Mouse (Mus musculus) cortical plate, adult 2 months (tissue): ENCODE results near the gene Hebp2.

Experiments
- CTCF ChIP-seq: fragments of 200-500 bp; IDR thresholded peaks from 2 replicates; pipeline ENCODE4 v1.5.1; 2011; ENCODE audit warnings: mild to moderate bottlenecking, control low read depth, low read length; ENCODE audit not compliant: insufficient read depth; ENCODE audit errors: extremely low read depth
- POLR2A ChIP-seq: fragments of 200-500 bp; IDR thresholded peaks from 2 replicates; pipeline ENCODE4 v1.6.1; 2011; ENCODE audit warnings: mild to moderate bottlenecking, low read length, control low read depth; ENCODE audit not compliant: insufficient read depth; ENCODE audit errors: extremely low read depth

- no peak for TF ChIP-seq CTCF
- no peak for TF ChIP-seq POLR2A
These were observed 23.3 kb downstream of the Hebp2 start for GRCm38 (mm10) chr10:18522556-18522955.
